Mouse (Mus musculus): Measurements from ENCODE around the gene Iqca.

The Iqca gene

GRCm38 (mm10) chr1:90132402-90132801, 20.8 kb downstream of the Iqca start:
- no peak for DNase-seq (ENCODE audit: low spot score in 2 of 2)

- no peak for DNase-seq (ENCODE audit: low spot score in 2 of 2)
These were observed 21.2 kb downstream of the Iqca start for GRCm38 (mm10) chr1:90131982-90132381.

- no peak for DNase-seq (ENCODE audit: low spot score in 2 of 2)
These were observed 28.6 kb downstream of the Iqca start for GRCm38 (mm10) chr1:90124561-90124960.

GRCm38 (mm10) chr1:90120706-90121105, 32.5 kb downstream of the Iqca start:
- no peak for DNase-seq (ENCODE audit: low spot score in 2 of 2)

- DNase-seq (ENCODE audit: low spot score in 2 of 2) = no peak
These were observed 34.0 kb downstream of the Iqca start for GRCm38 (mm10) chr1:90119214-90119613.

- no peak for DNase-seq (ENCODE audit: low spot score in 2 of 2)
These were observed 36.0 kb downstream of the Iqca start for GRCm38 (mm10) chr1:90117207-90117606.

- DNase-seq (ENCODE audit: low spot score in 2 of 2) = no peak
These were observed 38.6 kb downstream of the Iqca start for GRCm38 (mm10) chr1:90114586-90114985.

GRCm38 (mm10) chr1:90113655-90114244, 39.5 kb downstream of the Iqca start:
- no peak for DNase-seq (ENCODE audit: low spot score in 2 of 2)

- no peak for DNase-seq (ENCODE audit: low spot score in 2 of 2)
These were observed 40.5 kb downstream of the Iqca start for GRCm38 (mm10) chr1:90112669-90113068.

- no peak for DNase-seq (ENCODE audit: low spot score in 2 of 2)
These were observed 41.9 kb downstream of the Iqca start for GRCm38 (mm10) chr1:90111198-90111839.

GRCm38 (mm10) chr1:90103896-90104487, 49.2 kb downstream of the Iqca start:
- DNase-seq (ENCODE audit: low spot score in 2 of 2) = no peak

GRCm38 (mm10) chr1:90100360-90101232, 52.6 kb downstream of the Iqca start:
- DNase-seq (ENCODE audit: low spot score in 2 of 2) = no peak

GRCm38 (mm10) chr1:90092816-90093493, 60.2 kb downstream of the Iqca start:
- DNase-seq (ENCODE audit: low spot score in 2 of 2) = no peak

GRCm38 (mm10) chr1:90088192-90088990, 64.8 kb downstream of the Iqca start:
- DNase-seq (ENCODE audit: low spot score in 2 of 2) = no peak

GRCm38 (mm10) chr1:90086461-90086860, 66.7 kb downstream of the Iqca start:
- no peak for DNase-seq (ENCODE audit: low spot score in 2 of 2)

GRCm38 (mm10) chr1:90085526-90086157, 67.6 kb downstream of the Iqca start:
- no peak for DNase-seq (ENCODE audit: low spot score in 2 of 2)

- DNase-seq (ENCODE audit: low spot score in 2 of 2) = no peak
These were observed 76.9 kb downstream of the Iqca start for GRCm38 (mm10) chr1:90076291-90076690.

- DNase-seq (ENCODE audit: low spot score in 2 of 2) = no peak
These were observed 78.4 kb downstream of the Iqca start for GRCm38 (mm10) chr1:90074779-90075178.

GRCm38 (mm10) chr1:90071812-90072580, 81.2 kb downstream of the Iqca start:
- DNase-seq (ENCODE audit: low spot score in 2 of 2) = no peak

GRCm38 (mm10) chr1:90060599-90060998, 92.6 kb downstream of the Iqca start:
- peak in 1 of 2 experiments; percentile 32 for DNase-seq (ENCODE audit: low spot score in 2 of 2)

All from spleen, postnatal 36 days (tissue).